Mouse (Mus musculus) hindbrain, postnatal 0 days (tissue): ENCODE results near the gene Arhgap9. TPM values are rescaled to one million over a fixed set of nuclear protein-coding genes. Genes with fewer than 3 reads are reported as not detected.

Experiments used
- ATAC-seq: fragments of 200-750 bp; cut with Nextera tagmentation; 2 replicates; pipeline ENCODE4 v1.8.0; 2017; ENCODE audit warnings: mild to moderate bottlenecking, moderate TSS enrichment, moderate library complexity
- DNase-seq: peaks from one replicate; pipeline ENCODE4 v3.0.0-alpha.2; 2015; ENCODE audit warnings: low spot score
- H3K27ac ChIP-seq: fragments of 300-500 bp; sonication (generic); 2 replicates; pipeline ENCODE4 v1.5.1; 2014; ENCODE audit warnings: mild to moderate bottlenecking
- H3K27me3 ChIP-seq: fragments of 300-500 bp; sonication (generic); 2 replicates; pipeline ENCODE4 v1.6.1; 2014; ENCODE audit warnings: low read length, mixed read lengths; ENCODE audit not compliant: insufficient read depth
- H3K36me3 ChIP-seq: fragments of 300-500 bp; sonication (generic); 2 replicates; pipeline ENCODE4 v1.6.1; 2014; ENCODE audit warnings: low read length, mixed read lengths; ENCODE audit not compliant: insufficient read depth
- H3K4me1 ChIP-seq: fragments of 300-500 bp; sonication (generic); 2 replicates; pipeline ENCODE4 v1.6.1; 2014; ENCODE audit warnings: antibody characterized with exemption, low read length, mixed read lengths; ENCODE audit not compliant: insufficient read depth
- H3K4me2 ChIP-seq: fragments of 300-500 bp; sonication (generic); 2 replicates; pipeline ENCODE4 v1.6.1; 2014; ENCODE audit warnings: low read depth, mild to moderate bottlenecking, low read length, moderate library complexity, mixed read lengths
- H3K4me3 ChIP-seq: fragments of 300-500 bp; sonication (generic); 2 replicates; pipeline ENCODE4 v1.5.1; 2014; ENCODE audit warnings: low read length
- H3K9ac ChIP-seq: fragments of 300-500 bp; sonication (generic); replicated peaks from 2 replicates; pipeline ENCODE4 v1.6.1; 2014; ENCODE audit warnings: mild to moderate bottlenecking, low read length, moderate library complexity, mixed read lengths
- H3K9me3 ChIP-seq: fragments of 300-500 bp; sonication (generic); 2 replicates; pipeline ENCODE4 v1.6.1; 2016; ENCODE audit warnings: low read length, mixed read lengths
- CTCF ChIP-seq: IDR thresholded peaks from 2 replicates; pipeline ENCODE4 v1.5.1; 2016; ENCODE audit warnings: antibody characterized with exemption, control low read depth, low read depth
- WGBS: fragments of 180-500 bp; shearing (Covaris S2); extraction: QIAGEN DNeasy Blood & Tissue Kit; methylation state at CpG from one replicate; pipeline ENCODE4 v1.1.7; 2014; 5-methylcytosine and 5-hydroxymethylcytosine counted together
- polyA plus RNA-seq: library from polyadenylated mRNA; unstranded; fragments of >200 nt; fragmentation: Nextera tagmentation; extraction: Ambion mirVana; gene quantifications from 2 replicates; pipeline ENCODE4 v1.2.1, GENCODE M21; 2015
- total RNA-seq: library from RNA; depleted of rRNA; stranded (reverse); fragments of >200 nt; gene quantifications from 2 replicates; pipeline ENCODE4 v1.2.3, GENCODE M21; 2014

Arhgap9 gene
- total and polyA plus RNA-seq, 2 experiments from 2014 or later = 1.2 to 1.5 TPM

GRCm38 (mm10) chr10:127291881-127292638 is 29.7 kb upstream of the Arhgap9 start:
- WGBS = 45% methylated on average over 5 of the region's 5 CpGs
- Histone ChIP-seq H3K4me2 (peak overlapping the region; percentile 80), H3K9ac (peak overlapping the region; percentile 66; the same call in 1 of the 2 replicates), H3K4me1 (peaks cover 23% of the 10 kb centered on the region), H3K27ac (peak overlapping the region; percentile 97; the same call in 1 of the 2 replicates), H3K9me3 (no peaks in the 10 kb centered on the region), H3K27me3 (no peaks in the 10 kb centered on the region), H3K36me3 (peaks cover 24% of the 10 kb centered on the region), H3K4me3 (peak overlapping the region; percentile 69)
- TF ChIP-seq CTCF = no peak
- ATAC-seq (no peak), DNase-seq (no peak)

GRCm38 (mm10) chr10:127292987-127293538 is 28.7 kb upstream of the Arhgap9 start:
- Histone ChIP-seq H3K36me3 (peaks cover 34% of the 10 kb centered on the region), H3K9me3 (no peaks in the 10 kb centered on the region), H3K9ac (no peak overlapping the region), H3K27me3 (no peaks in the 10 kb centered on the region), H3K27ac (no peak overlapping the region), H3K4me1 (peaks cover 15% of the 10 kb centered on the region), H3K4me2 (no peak overlapping the region), H3K4me3 (no peak overlapping the region)
- ATAC-seq (no peak), DNase-seq (no peak)
- TF ChIP-seq CTCF = no peak
- WGBS = 82% methylated on average over 6 of the region's 6 CpGs

DNA sequence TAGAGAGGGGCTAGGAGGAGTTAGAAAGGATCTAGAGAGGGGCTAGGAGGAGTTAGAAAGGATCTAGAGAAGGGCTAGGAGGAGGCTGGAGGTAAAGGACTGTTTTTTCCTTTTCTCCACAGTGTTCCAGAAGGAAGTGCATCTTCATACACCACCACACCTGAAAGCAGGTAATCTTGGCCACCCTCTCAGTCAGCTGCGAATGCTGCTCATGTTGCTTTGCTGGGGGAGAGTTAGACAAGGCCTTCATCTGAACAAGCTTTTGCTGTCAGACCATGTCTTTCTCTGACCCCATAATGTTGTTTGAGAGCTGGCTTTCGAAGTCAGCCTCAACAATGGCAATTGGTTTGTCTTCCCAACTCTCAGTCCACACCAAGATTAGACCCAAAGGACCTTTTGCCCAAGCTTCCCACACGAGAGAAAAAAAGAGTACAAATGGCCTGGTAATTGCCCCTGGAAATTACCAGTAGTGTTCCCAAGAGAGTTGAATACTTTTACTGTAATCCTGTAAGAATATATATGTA is 28.1 kb upstream of the Arhgap9 start:
- Histone ChIP-seq H3K9me3 (no peaks in the 10 kb centered on the region), H3K27me3 (no peaks in the 10 kb centered on the region), H3K27ac (no peak overlapping the region), H3K9ac (no peak overlapping the region), H3K4me2 (no peak overlapping the region), H3K4me1 (peaks cover 15% of the 10 kb centered on the region), H3K4me3 (no peak overlapping the region), H3K36me3 (peaks cover 38% of the 10 kb centered on the region)
- TF ChIP-seq CTCF = no peak
- ATAC-seq (no peak), DNase-seq (no peak)
- WGBS = 84% methylated on average over 3 of the region's 3 CpGs

GRCm38 (mm10) chr10:127294895-127295510 is 26.8 kb upstream of the Arhgap9 start:
- DNase-seq (no peak), ATAC-seq (no peak)
- H3K27ac ChIP-seq = no peak overlapping the region
- H3K4me3 ChIP-seq = no peak overlapping the region
- no peaks in the 10 kb centered on the region for H3K9me3 ChIP-seq
- H3K27me3 ChIP-seq = no peaks in the 10 kb centered on the region
- 92% methylated on average over 10 of the region's 10 CpGs for WGBS
- H3K4me1 ChIP-seq = peaks cover 11% of the 10 kb centered on the region
- H3K4me2 ChIP-seq = no peak overlapping the region
- peaks cover 51% of the 10 kb centered on the region for H3K36me3 ChIP-seq
- H3K9ac ChIP-seq = no peak overlapping the region
- TF ChIP-seq CTCF = no peak

GRCm38 (mm10) chr10:127295986-127296794 is 25.6 kb upstream of the Arhgap9 start:
- Histone ChIP-seq H3K4me2 (no peak overlapping the region), H3K36me3 (peaks cover 62% of the 10 kb centered on the region), H3K27ac (no peak overlapping the region), H3K9ac (no peak overlapping the region), H3K27me3 (no peaks in the 10 kb centered on the region), H3K9me3 (no peaks in the 10 kb centered on the region), H3K4me1 (peaks cover 10% of the 10 kb centered on the region), H3K4me3 (no peak overlapping the region)
- no peak for ATAC-seq
- TF ChIP-seq CTCF = no peak
- no peak for DNase-seq
- WGBS = 92% methylated on average over 24 of the region's 24 CpGs
